Mouse (Mus musculus): ENCODE data around the gene Spred2.

The Spred2 gene

DNA sequence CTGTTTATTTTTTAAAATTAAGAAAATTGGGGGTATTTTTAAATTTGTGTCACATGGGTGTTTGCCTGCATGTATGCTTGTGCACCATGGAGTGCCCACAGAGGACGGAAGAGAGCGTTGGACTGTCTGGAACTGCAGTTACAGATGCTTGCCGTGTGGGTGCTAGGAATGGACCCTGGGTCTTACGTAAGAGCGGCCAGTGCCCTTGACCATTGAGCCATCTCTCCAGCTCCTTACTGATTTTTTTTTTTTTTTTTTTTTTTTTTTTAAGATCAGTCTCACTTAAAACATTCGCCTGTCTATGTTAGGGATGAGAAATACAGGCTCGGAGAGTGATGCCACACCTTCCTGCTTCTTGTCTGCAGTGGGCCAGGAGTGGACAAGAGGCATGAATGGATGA is 29.7 kb downstream of the Spred2 start:
- no peak for DNase-seq (ENCODE audit: low read depth, low spot score)

DNA sequence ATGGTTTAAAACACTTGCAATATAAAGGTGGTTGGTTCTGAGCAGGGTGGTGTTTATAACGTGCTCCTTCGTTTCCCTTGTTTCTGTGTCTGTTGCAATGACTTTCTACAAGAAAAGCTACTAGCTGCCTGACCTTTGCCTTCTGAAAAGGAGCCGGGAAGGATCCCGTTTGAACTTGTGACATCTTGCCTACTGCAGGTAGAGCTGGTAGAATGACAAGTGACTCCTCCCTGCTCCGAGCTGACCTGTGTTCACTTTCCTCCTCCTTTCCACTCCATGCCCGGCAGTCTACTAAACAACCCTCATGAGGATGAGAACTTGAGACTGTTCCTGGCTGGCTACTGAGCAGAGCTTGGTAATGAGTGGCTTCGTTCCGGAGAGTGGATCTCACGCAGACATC is 30.9 kb downstream of the Spred2 start:
- no peak for DNase-seq (ENCODE audit: low read depth, low spot score)

DNA sequence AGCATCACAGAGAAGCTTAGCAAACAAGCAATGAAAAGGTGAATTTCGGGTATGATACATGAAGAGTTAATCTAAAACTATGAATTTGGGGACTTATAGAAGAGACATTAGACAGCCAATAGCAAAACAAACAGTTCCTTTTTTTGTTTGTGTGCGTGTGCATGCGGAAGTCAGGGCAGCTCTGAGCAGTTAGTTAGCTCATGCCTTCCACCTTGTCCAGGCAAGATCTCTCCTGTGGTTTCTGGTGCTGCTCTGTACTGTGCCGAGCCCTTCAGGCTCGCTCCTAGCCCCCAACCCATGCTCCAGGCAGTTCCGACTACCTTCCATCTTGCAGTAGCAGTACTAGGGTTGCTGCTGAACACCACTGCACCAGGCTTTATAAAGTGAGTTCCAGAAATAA is 31.5 kb downstream of the Spred2 start:
- no peak for DNase-seq (ENCODE audit: low read depth, low spot score)

DNA sequence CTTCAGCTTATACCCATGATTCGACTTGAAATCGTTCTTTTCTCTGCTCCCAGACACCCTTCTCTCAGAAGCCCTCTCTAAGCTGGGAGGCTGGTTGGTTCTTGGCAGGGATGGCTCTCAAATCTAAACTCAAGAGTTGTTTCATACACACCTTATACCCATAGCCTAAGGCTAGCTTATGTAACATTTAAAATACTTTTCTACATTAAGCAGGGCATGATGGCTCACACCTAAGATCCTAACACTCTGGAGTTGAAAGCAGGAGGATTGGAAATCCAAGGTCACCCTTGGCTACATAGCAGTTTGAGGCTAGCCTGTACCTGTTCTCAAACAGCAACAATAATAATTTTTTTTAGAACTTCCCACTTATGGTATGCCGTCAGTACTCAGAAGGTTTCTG is 34.8 kb downstream of the Spred2 start:
- DNase-seq (ENCODE audit: low read depth, low spot score), result no peak

DNA sequence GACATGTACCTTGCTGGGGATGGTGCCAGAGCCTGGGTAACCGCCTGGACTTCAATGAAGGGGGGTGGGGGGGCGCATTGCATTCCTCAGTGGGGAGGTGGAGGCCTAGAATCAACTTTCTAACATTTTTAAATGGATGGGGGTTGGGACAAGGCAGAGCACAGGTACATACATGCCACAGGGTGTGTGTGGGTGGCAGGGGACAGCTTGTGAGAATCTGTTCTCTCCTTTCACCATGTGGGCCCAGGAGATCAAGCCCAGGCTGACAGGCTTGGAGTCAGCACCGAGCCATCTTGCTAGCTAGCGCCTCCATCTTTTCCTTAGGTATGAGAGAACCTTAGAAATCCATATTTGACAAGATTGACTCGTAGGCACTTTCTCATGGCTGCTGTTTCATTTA is 35.7 kb downstream of the Spred2 start:
- DNase-seq (ENCODE audit: low read depth, low spot score), result no peak

DNA sequence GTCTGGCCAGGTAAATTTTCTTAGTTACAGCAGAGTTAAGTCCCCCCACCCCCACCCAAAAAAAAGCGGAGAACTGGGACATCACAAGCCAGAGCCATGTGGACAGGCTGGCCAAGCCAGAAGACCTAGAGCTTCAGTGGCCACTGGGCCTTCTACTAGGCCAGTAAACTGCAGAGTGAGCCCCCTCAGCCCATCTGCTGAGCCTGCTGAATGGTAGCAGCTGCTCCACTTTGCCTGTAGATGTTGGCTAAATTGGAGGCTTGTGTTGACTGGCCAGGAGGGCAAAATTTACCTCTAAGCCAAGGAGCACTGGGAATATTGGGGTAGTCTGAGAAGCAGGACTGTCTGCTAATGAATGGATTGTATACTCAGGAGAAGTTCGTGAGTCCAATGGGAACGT is 36.4 kb downstream of the Spred2 start:
- DNase-seq (ENCODE audit: low read depth, low spot score), result no peak

DNA sequence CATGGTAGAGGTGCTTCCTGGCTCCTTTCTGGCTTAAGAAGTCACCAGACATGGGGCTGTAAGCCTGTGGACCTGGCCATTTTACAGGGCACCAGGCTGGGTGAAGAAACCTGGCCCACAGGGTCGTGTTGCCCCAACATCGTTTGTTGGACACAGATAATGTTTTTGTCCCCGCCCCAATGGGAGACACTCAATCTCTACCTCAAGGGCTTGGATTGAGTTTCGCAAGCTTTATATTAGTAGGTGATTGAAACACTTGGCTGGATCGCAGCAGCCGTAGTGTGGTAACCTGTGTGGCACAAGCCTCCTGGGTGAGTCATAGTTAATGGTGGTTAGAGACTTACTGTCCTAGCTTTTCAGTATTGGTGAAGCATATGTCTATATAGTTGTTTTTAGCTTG is 36.9 kb downstream of the Spred2 start:
- no peak for DNase-seq (ENCODE audit: low read depth, low spot score)

DNA sequence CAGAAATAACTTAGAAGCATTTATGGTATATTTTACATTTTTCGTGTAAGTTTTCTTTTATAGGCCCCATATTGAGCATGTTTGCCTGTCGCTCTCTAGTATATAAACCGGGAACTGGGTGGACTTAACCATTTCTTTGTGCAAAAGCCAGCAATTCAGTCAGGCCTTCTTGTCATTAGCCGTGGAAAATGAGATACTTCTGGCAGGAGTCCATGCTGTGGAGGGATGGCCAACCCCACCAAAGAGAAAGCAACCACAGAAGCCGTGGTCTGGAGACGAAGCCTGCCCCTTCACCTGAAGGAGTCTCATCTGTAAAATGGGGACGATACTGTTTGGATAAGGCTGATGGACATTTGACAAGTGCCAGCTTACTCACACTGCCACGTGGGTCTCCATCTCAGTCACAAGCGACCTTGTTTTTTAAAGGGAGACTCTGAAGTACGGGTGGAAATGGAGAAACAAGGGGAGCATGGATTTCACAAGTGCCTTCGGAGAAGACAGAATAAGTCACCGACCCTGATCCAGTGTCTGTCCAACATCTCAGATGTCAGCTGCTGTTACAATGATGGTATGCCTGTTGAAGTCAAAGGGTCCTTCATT is 37.7 kb downstream of the Spred2 start:
- DNase-seq (ENCODE audit: low read depth, low spot score), result no peak

DNA sequence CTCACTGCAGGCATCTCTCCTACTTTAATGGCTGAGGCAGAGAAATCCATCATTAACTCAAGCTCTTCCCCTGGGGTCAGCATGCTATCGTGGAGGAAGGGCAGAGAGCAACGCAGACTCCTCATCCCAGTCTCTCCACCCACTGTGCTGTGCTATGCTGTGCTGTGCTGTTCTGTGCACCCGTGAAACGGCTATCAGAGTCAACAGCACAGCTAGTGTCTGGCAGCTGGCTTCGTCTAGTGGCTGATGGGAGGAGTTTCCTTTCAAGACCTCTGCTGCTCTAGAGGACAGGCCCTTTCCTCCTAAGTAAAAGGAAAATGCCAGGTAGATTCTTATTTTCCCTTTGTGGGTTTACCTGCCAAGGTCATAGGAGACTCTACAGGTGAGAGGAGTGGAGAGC is 38.6 kb downstream of the Spred2 start:
- no peak for DNase-seq (ENCODE audit: low read depth, low spot score)

DNA sequence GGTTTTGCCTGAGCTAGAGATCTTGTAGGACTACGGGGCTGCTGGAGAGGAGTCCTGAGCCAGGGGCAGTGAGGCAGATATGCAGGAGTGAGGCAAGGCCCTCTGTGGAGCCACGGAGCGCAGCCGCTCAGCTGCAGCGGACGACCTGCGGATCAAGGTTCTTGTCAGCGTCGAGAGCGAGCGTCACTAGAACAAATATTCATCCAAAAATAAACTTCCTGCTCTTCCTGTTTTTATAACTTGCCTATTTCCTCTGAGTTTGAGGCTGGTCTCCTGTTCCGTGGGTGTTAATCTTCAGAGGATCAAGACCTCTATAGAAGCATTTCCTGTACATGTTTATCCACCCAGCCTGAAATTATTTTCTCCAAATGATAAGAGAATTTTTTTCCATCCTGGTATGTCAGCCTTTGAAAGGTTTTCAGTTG is 39.6 kb downstream of the Spred2 start:
- DNase-seq (ENCODE audit: low read depth, low spot score), result no peak

DNA sequence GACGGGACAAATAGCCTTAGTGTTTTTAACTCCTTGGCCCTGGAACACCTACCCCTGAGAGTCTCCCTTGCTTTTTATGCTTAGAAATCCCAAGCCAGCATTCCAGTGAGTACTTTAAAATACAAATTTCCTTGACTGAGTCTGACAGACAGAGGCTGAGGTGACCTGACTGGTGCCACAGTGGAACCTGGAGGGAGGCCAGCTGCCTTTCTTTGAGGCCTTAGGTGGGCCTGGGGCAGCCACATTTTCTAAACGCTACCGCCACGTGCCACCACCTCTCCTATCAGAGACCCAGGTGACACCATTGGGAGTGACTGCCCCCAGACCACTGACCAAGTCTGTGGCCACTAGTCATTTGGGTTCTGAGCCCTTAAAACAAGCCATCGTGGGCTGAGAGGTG is 40.2 kb downstream of the Spred2 start:
- no peak for DNase-seq (ENCODE audit: low read depth, low spot score)

DNA sequence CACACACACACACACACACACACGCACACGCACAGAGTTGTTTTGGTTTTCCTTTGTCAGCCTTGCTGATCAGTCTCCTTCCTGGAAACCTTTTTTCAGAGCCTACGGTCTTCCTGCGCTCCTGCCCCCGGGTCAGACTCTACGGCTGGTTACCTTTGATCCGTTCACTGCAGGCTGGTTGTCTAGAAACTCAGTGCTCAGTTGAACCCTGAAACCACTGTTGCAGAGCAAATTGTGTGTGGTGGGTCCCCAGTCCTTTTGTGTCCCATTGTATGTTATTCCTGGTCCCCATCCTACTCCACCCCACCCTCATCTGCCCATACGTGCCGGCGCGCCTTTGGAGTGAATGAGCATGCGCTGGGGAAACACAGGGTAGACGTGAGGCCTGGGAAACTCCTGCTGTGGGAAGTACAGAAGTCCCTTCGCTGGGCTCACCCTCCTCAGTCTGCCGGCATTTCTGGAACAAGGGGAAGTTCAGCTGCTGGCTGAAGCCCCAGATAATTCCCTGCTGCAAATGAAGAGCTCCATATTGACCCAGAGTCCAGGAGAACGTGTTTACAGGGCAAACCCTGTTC is 40.9 kb downstream of the Spred2 start:
- no peak for DNase-seq (ENCODE audit: low read depth, low spot score)

DNA sequence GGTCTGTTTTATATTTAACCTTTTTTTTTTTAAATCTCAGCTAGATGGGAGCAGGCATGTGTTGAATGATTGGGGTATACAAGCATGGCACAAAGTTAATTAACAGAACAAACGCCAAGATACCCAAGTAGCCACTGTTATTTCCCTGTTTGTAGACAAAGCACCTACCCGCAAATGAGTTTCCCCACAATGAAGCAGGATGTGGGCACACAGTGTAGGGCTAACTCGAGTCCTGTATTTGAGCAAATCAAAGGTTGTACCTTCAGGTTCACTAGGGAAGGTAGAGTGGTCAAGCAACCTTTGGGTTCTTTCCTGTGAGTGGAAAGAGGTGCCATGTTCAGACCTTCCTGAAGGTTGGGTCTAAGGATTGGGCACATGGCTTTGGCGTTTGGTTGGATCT is 41.5 kb downstream of the Spred2 start:
- no peak for DNase-seq (ENCODE audit: low read depth, low spot score)

DNA sequence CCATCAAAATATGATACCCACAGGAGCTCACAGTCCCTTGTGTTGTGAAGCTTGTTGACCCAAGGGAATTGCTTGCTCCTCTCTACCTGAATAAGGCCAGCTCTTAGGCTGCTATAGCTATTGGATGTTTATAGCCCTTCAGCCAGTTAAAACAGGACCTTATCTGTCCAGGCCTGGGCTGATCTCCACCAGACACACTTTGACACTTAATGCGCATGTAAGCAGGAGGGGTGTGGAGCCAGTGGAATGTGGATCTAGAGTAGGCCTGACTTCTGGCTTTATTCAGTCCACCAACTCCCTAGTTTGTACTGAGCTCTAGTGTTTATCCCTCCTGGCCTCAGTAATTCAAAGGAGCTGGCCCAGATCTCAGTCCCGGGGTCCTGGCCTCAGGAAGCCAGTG is 42.1 kb downstream of the Spred2 start:
- no peak for DNase-seq (ENCODE audit: low read depth, low spot score)

DNA sequence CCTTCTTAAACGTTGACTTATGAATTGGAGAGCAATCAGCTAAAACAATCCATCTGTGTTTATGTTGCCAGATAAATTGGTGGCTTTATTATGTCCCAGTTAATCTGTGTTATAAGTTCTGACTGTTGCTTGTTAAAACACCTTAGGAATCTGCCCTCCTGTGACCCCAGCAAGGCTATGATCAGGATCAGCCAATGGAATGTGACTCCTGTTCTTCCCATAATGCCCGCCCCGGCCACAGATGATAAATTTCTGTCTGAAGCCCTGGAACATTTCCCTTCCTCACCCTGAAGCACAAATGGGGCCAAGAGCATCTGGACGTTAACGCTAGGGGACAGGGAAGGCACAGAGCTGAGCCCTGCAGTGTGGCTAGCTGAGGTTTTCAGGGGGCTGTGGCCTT is 45.4 kb downstream of the Spred2 start:
- no peak for DNase-seq (ENCODE audit: low read depth, low spot score)

DNA sequence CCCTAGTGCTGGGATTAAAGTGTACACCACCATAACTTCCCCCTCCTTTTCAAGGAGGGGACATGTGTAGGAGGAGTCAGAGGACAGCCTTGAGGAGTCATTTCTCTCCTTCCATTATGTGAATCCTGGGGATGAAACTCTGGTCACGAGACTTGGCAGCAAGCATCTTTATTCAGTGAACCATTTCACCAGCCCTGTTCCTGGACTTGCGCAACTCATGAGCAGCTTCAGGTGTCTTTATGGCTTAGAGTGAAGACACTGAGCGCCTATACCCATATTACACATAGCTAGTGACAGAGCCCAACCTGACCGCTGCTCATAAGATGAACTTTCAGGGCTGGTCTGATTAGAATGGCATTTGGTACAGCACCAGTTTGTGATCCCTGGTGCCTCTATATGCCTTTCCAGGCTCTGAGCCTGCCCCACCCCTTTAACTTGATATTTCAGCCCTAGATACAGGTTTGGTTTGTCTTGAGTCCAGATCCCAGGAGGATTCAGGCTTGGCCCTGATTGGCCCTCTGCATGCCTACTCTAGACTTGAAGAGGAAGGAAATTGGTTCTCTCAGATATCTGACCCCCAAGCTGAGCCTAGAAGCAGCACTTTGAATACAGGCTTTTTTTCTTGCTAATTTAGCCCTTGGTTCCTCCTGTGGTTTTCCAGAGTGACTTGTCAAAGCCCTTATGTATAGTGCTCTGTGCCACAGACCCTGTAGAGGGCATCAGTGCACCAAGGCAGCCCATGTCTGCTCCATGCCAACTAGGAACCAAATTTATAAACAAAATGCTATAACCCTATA is 48.0 kb downstream of the Spred2 start:
- DNase-seq (ENCODE audit: low read depth, low spot score), result no peak

DNA sequence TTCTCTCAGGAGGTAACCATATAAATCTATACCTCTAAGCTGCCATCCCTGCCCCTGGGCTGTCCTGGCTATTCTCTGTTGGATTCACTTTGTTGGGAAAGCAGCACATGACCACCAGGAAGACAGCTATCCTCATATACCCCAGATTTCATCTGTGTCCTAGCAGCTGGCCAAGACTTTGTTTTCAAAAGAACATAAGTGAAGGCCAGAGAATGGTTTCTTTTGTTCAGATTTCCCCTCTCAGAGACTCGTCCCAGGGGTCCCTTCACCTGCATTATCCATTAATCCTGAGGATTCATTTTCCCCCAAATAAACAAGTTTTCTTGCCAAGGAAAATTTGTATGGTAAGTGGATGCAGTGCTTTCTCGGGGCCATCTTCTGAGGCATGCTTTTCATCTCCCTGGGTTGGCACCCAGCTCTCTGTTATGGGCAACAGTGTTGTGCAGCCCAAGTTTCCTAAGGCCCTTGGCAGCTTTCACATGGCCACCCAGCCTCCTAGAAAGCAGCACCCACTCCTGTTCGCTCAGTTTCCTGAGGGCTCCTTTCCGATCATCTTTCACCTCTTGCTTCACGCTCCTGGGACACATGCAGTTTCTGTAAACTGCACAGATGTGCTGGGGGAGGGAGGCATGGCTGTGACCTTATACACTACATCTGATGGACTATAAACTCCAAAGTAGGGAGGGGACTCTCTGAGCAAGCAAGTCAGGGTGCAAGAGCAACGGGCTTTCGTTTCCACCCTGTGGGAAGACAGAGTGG is 49.0 kb downstream of the Spred2 start:
- DNase-seq (ENCODE audit: low read depth, low spot score), result no peak

DNA sequence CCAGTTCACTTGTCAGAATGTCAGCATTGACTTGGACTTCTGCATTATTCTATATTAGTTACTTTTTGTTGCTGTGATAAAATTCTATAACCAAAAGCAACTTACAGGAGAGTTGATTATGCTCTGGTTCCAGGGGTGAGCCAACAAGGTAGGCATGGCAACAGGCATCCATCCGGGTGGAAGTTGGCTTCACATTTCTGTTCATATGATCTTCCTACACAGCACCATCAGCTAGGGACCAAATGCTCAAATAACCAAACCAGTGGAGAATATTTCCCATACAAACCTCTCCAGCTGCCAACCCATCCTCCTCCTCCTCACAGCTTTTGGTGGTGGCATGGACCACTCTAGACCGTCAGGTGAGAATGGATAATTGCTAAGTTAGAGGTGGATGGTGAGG is 51.9 kb downstream of the Spred2 start:
- DNase-seq (ENCODE audit: low read depth, low spot score), result no peak

DNA sequence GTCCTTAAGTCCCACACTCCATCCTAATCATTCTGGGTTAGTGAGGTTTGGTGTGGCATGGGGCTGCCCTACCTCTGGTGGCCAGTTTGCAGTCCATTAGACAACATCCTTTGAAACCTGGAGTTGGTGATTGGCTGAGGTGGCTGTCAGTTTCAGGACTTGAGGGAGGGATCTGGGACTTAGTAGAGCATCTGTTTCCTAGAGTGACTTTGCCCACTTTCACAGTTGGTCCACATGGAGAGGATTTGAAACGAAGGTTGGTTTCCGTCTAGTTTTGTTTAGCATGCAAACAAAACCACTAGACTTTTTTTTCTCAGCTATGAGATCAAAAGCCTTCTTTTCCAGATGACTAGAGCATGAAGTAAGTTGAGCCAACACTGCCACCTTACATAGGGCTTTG is 53.5 kb downstream of the Spred2 start:
- DNase-seq (ENCODE audit: low read depth, low spot score), result no peak

DNA sequence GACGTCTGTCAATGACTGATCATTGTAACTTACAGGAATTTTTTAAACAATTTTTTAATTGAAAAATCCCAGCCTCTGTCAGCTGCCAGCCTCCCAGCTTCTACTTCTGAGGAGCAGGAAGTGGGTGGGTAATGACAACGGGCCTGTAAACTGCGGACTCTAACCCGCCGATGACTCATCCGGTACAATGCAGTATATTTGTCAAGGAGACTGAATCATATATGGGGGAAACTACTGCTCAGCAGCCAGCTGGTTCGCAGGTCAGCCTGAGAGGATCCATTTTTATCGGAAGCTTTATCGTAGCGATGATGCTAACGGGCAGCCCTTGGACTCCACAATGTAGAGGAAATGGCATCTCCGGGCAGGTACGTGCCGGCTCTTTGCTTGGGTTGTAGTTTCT is 55.2 kb downstream of the Spred2 start:
- DNase-seq (ENCODE audit: low read depth, low spot score), result no peak

DNA sequence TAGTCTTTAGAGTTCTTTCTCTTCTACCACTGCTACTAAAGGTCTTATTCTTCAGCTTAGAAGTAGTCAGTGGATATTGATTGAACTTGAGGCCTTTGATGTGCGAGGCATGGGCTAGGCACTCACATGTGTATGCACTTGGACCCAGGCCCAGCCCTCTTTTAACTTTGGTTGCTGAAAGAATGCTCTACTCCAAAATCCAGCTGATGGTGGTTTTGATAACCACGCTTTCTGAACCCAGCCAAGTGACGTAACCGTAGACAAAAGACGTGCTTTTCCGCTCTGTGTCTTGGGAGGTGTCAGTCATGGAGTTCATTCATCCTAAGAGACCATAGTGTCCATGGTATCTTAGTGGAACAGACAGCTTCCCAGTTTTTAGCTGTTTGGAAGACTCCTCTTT is 57.9 kb downstream of the Spred2 start:
- DNase-seq (ENCODE audit: low read depth, low spot score), result no peak

DNA sequence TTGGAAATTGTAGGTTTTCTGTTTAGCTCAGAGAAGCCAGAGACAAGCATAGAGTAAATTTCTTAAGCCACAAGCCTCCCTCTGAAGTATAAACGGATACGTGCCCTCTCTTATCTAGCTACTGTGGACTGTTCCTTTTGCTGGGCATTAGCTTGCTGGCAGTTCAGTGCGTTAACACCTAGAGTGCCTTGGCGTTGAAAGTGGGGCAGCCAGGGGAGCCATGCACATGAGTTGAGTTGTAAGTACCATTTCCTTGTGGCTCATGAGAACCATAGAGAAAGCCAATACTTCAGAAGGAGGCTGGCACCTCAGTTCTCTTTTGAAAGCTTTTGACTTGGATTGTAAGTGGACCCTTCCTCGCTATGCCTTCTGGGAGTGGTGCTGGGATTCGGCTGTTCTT is 58.6 kb downstream of the Spred2 start:
- no peak for DNase-seq (ENCODE audit: low read depth, low spot score)

DNA sequence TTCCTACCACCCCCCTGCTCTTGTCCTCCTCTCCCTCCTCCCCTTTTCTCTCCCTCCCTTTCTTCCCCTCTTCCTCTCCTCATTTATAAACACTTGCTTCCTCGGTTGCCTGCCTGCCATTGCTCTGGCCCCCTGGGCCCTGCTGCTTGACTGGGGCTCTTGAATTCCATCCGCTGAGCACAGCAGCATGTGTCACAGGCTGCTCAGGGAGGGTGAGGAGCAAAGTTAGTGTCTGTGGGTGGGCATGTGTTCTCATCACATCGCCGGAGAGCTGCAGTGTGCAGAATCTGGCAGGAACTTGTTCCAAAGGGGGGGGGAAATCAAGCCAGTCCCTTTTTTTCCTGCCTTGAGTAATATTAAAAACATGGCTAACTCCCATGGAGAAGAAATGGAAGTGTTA is 59.1 kb downstream of the Spred2 start:
- DNase-seq (ENCODE audit: low read depth, low spot score), result no peak
